Mouse (Mus musculus) myocyte (in vitro differentiated cells): Measurements from ENCODE around the gene Tstd2. TPM values are rescaled to one million over a fixed set of nuclear protein-coding genes. Genes with fewer than 3 reads are reported as not detected.

Experiments
- H3K27me3 ChIP-seq: one replicate; pipeline ENCODE4 v1.6.1; 2011; ENCODE audit not compliant: control insufficient read depth, insufficient read depth, insufficient read length
- H3K36me3 ChIP-seq: one replicate; pipeline ENCODE4 v1.6.1; 2011; ENCODE audit not compliant: control insufficient read depth, insufficient read depth
- H3K4me2 ChIP-seq: one replicate; pipeline ENCODE4 v1.6.1; 2011; ENCODE audit warnings: low read depth, control low read depth
- H3K4me3 ChIP-seq: one replicate; pipeline ENCODE4 v1.5.1; 2011; ENCODE audit warnings: mild to moderate bottlenecking, control low read depth, moderate library complexity
- H3K79me2 ChIP-seq: one replicate; pipeline ENCODE4 v1.6.1; 2011; ENCODE audit not compliant: control insufficient read depth, insufficient read depth
- H3ac ChIP-seq: one replicate; pipeline ENCODE4 v1.6.1; 2011; ENCODE audit not compliant: control insufficient read depth, insufficient read length
- CEBPB ChIP-seq: IDR thresholded peaks from 2 replicates; pipeline ENCODE4 v1.6.1; 2011; ENCODE audit warnings: mild to moderate bottlenecking, moderate library complexity; ENCODE audit not compliant: poor library complexity, insufficient read depth, severe bottlenecking
- E2F4 ChIP-seq: IDR thresholded peaks from one replicate; pipeline ENCODE4 v1.6.1; 2011; ENCODE audit warnings: mild to moderate bottlenecking, control low read depth, moderate library complexity; ENCODE audit not compliant: insufficient read depth
- MAX ChIP-seq: IDR thresholded peaks from one replicate; pipeline ENCODE4 v1.6.1; 2011; ENCODE audit warnings: low read depth, mild to moderate bottlenecking, control low read depth
- MYOD1 ChIP-seq, 3 experiments: IDR thresholded peaks; one replicate each; pipeline ENCODE4 v1.6.1; 2011; ENCODE audit warnings: control low read depth in 2 of 3, low read depth in 2 of 3, mild to moderate bottlenecking in 2 of 3, moderate library complexity in 1 of 3; ENCODE audit not compliant: insufficient read length in 2 of 3, control insufficient read depth in 1 of 3
- MYOG ChIP-seq, 3 experiments: IDR thresholded peaks; one replicate each; pipeline ENCODE4 v1.6.1; 2011; ENCODE audit warnings: control low read depth in 2 of 3, low read depth in 2 of 3, mild to moderate bottlenecking in 2 of 3; ENCODE audit not compliant: insufficient read length in 2 of 3, control insufficient read depth in 1 of 3, insufficient read depth in 1 of 3
- POLR2A ChIP-seq: IDR thresholded peaks from one replicate; pipeline ENCODE4 v1.6.1; 2011; ENCODE audit warnings: low read depth, mild to moderate bottlenecking, control low read depth, moderate library complexity; ENCODE audit not compliant: insufficient read length
- POLR2AphosphoS2 ChIP-seq: IDR thresholded peaks from one replicate; pipeline ENCODE4 v1.6.1; 2011; ENCODE audit warnings: low read depth, control low read depth; ENCODE audit not compliant: insufficient read length
- REST ChIP-seq: IDR thresholded peaks from one replicate; pipeline ENCODE4 v1.6.1; 2011; ENCODE audit warnings: mild to moderate bottlenecking, control low read depth, moderate library complexity; ENCODE audit not compliant: insufficient read depth, insufficient read length
- SRF ChIP-seq: IDR thresholded peaks from one replicate; pipeline ENCODE4 v1.6.1; 2011; ENCODE audit warnings: low read depth; ENCODE audit not compliant: control insufficient read depth, insufficient read length
- TCF12 ChIP-seq: IDR thresholded peaks from one replicate; pipeline ENCODE4 v1.6.1; 2011; ENCODE audit warnings: mild to moderate bottlenecking, control low read depth; ENCODE audit not compliant: poor library complexity, insufficient read depth, severe bottlenecking
- TCF3 ChIP-seq: IDR thresholded peaks from one replicate; pipeline ENCODE4 v1.6.1; 2011; ENCODE audit warnings: low read depth, control low read depth; ENCODE audit not compliant: insufficient read length
- USF1 ChIP-seq: IDR thresholded peaks from one replicate; pipeline ENCODE4 v1.6.1; 2011; ENCODE audit warnings: low read depth, mild to moderate bottlenecking, control low read depth, moderate library complexity
- polyA plus RNA-seq: library from polyadenylated mRNA; unstranded; fragments of >200 nt; fragmentation: generic; extraction: Trizol; gene quantifications from one replicate; pipeline ENCODE4 v1.2.1, GENCODE M21; 2012; ENCODE audit warnings: missing spikeins

Gene Tstd2
- polyA plus RNA-seq, 1 experiment, result 14.9 TPM

DNA sequence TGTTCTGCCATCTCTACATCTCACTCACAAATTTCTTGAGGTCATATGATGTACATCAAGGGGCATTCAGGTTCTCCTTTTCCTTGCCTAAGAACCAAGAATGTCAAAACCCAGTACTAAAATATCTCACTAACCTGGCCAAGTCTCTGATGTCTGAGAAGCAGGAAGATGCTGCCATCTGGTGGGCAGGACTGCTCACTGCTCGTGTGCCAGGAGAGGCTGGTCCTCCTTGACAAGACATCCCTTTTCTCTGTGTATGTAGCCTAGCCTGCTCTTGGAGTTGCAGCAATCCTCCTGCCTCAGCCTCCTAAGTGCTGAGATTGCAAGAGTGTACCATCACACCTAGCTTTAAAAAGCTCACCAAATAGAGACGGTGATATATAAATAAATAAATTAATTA lies 12.0 kb downstream of the Tstd2 start:
- Histone ChIP-seq H3K36me3 (peaks cover 33% of the 10 kb centered on the region), H3K4me3 (no peak overlapping the region), H3ac (no peak overlapping the region), H3K27me3 (no peaks in the 10 kb centered on the region), H3K79me2 (no peaks in the 10 kb centered on the region), H3K4me2 (no peak overlapping the region)
- TF ChIP-seq MYOG (IDR thresholded peaks at IDR 0.05; ENCODE audit: control insufficient read depth in 1 of 3, insufficient read depth in 1 of 3, insufficient read length in 2 of 3, low read depth in 2 of 3) (no peak), MAX (no peak), POLR2AphosphoS2 (peak; percentile 64), TCF12 (no peak), POLR2A (peak; percentile 32), USF1 (no peak)

DNA sequence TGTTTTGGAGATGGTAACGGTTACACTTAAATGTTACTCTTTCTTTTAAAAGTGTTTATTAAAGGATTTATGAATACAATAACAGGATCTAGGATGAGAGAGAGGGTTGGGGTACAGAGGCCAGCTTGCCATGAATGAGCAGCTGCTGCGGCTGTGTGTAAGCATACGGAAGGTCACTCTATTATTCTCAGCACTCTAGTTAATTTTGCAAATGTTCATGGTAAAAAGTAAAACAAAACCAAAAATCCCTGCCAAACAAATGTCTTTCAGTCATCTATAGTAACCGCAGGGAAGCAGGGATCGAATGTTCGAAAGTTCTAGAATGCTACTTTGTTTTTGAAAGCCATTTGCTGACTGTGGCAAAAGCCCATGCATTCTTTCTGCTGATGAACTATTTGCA lies 15.1 kb downstream of the Tstd2 start:
- Histone ChIP-seq H3K36me3 (peaks cover 32% of the 10 kb centered on the region), H3ac (no peak overlapping the region), H3K27me3 (no peaks in the 10 kb centered on the region), H3K79me2 (no peaks in the 10 kb centered on the region), H3K4me3 (no peak overlapping the region), H3K4me2 (no peak overlapping the region)
- TF ChIP-seq MAX (no peak), MYOG (IDR thresholded peaks at IDR 0.05; ENCODE audit: control insufficient read depth in 1 of 3, insufficient read depth in 1 of 3, insufficient read length in 2 of 3, low read depth in 2 of 3) (no peak), POLR2A (no peak), REST (no peak), E2F4 (no peak), SRF (no peak), USF1 (no peak), TCF3 (no peak), POLR2AphosphoS2 (no peak), CEBPB (no peak), MYOD1 (IDR thresholded peaks at IDR 0.05; ENCODE audit: control insufficient read depth in 1 of 3, insufficient read length in 2 of 3, low read depth in 2 of 3) (no peak), TCF12 (no peak)

DNA sequence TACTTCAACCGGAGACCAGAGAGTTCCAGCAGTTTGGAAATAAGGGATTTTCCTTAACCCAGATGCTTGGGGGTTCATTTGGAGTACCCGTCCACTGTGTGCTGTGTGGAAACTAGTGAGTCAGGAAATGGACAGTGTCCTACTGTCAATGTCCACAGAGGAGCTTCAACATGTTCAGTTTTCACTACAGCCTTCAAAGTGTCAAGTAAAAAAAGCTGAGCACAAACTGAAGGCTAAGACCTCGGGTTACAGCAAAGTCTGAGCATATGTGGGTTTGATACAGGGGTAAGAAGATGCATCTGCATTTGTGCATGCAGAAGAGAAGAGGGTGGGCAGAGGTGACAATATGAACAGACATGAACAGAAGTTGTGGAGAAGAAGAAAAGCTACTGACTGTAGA lies 17.7 kb downstream of the Tstd2 start:
- Histone ChIP-seq H3K79me2 (no peaks in the 10 kb centered on the region), H3K36me3 (peaks cover 33% of the 10 kb centered on the region), H3ac (no peak overlapping the region), H3K4me3 (no peak overlapping the region), H3K4me2 (no peak overlapping the region), H3K27me3 (no peaks in the 10 kb centered on the region)
- TF ChIP-seq REST (no peak), POLR2A (no peak), CEBPB (no peak), MYOG (IDR thresholded peaks at IDR 0.05; ENCODE audit: control insufficient read depth in 1 of 3, insufficient read depth in 1 of 3, insufficient read length in 2 of 3, low read depth in 2 of 3) (no peak), MAX (no peak), E2F4 (no peak), TCF12 (no peak), MYOD1 (IDR thresholded peaks at IDR 0.05; ENCODE audit: control insufficient read depth in 1 of 3, insufficient read length in 2 of 3, low read depth in 2 of 3) (no peak), TCF3 (no peak), POLR2AphosphoS2 (no peak)

DNA sequence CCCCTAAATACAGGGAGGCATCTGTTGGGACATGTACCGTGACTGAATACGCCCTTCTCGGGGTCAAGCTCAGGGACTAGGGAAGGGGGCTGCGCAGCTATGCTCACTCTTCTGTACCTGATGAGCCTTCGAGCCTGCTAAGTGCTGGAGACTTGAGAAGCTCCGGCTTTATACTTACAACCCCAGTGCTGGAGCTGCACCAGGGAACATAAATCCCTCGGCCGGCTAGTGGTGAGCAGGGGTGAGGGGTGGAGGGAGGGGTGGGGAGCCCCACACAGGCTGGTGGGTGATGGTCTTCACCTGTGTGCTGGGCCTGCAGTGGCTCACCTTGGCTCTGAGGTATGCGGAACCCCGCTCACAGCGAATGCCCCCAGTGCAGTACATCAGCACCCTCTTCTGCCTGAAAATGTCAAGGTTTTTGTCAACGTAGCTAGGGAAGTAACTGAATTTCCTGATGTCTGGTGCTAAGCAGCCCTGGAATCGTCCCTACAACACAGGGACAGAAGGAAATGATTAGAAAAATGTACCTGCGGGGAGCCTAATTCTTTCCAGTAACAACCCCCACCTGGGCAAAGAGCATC lies 18.9 kb downstream of the Tstd2 start:
- no peak overlapping the region for H3K4me3 ChIP-seq
- H3ac ChIP-seq, result no peak overlapping the region
- H3K27me3 ChIP-seq, result no peaks in the 10 kb centered on the region
- no peak overlapping the region for H3K4me2 ChIP-seq
- no peaks in the 10 kb centered on the region for H3K79me2 ChIP-seq
- no peak for TF ChIP-seq E2F4
- no peak for TF ChIP-seq POLR2A
- TF ChIP-seq MAX, result no peak
- TF ChIP-seq SRF, result no peak
- TF ChIP-seq TCF12, result no peak
- no peak for TF ChIP-seq MYOD1 (IDR thresholded peaks at IDR 0.05; ENCODE audit: control insufficient read depth in 1 of 3, insufficient read length in 2 of 3, low read depth in 2 of 3)
- no peak for TF ChIP-seq CEBPB
- TF ChIP-seq POLR2AphosphoS2, result no peak
- no peak for TF ChIP-seq REST
- no peak for TF ChIP-seq TCF3
- no peak for TF ChIP-seq MYOG (IDR thresholded peaks at IDR 0.05; ENCODE audit: control insufficient read depth in 1 of 3, insufficient read depth in 1 of 3, insufficient read length in 2 of 3, low read depth in 2 of 3)
- TF ChIP-seq USF1, result no peak
- peaks cover 35% of the 10 kb centered on the region for H3K36me3 ChIP-seq

DNA sequence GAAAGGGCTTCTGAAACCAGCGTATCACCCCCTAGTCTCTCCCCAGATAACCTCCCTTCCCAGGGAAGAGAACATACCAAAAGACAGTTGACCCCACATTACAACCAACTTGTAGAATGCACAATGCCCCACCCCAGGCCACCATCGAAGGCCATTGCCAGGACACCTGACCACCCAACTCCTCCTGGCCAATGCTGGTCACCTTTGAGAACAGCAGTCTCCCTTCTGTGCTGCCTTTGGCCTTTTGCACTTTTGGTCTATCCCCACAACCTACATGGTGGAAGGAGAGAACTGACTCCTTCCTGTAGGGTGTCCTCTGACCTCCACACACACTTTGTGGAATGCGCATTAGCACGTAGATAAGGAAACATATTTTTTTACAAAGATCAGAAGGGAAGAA lies 21.0 kb downstream of the Tstd2 start:
- Histone ChIP-seq H3K36me3 (peaks cover 39% of the 10 kb centered on the region), H3K4me2 (no peak overlapping the region), H3K79me2 (no peaks in the 10 kb centered on the region), H3K27me3 (no peaks in the 10 kb centered on the region), H3ac (no peak overlapping the region), H3K4me3 (no peak overlapping the region)
- TF ChIP-seq POLR2A (no peak), TCF12 (no peak), MAX (no peak), CEBPB (no peak), POLR2AphosphoS2 (no peak), SRF (no peak), TCF3 (no peak), REST (no peak), E2F4 (no peak), MYOD1 (IDR thresholded peaks at IDR 0.05; ENCODE audit: control insufficient read depth in 1 of 3, insufficient read length in 2 of 3, low read depth in 2 of 3) (no peak), MYOG (IDR thresholded peaks at IDR 0.05; ENCODE audit: control insufficient read depth in 1 of 3, insufficient read depth in 1 of 3, insufficient read length in 2 of 3, low read depth in 2 of 3) (no peak), USF1 (no peak)
